Mouse (Mus musculus) testis, adult 2 months (tissue): ENCODE measurements around the gene Zfp119b. TPM values are rescaled to one million over a fixed set of nuclear protein-coding genes. Genes with fewer than 3 reads are reported as not detected.

Experiments used
- H3K27ac ChIP-seq: fragments of 200-500 bp; 2 replicates; pipeline ENCODE4 v1.5.1; 2012; ENCODE audit warnings: low read depth, low read length; ENCODE audit not compliant: control insufficient read depth, insufficient read depth
- H3K27me3 ChIP-seq: fragments of 200-500 bp; 2 replicates; pipeline ENCODE4 v1.6.1; 2012; ENCODE audit warnings: mild to moderate bottlenecking, low read length, moderate library complexity; ENCODE audit not compliant: control insufficient read depth, insufficient read depth
- H3K36me3 ChIP-seq: fragments of 200-500 bp; 2 replicates; pipeline ENCODE4 v1.6.1; 2012; ENCODE audit warnings: mild to moderate bottlenecking, low read length; ENCODE audit not compliant: control insufficient read depth, insufficient read depth
- H3K4me1 ChIP-seq: fragments of 200-500 bp; 2 replicates; pipeline ENCODE4 v1.6.1; 2012; ENCODE audit warnings: low read length; ENCODE audit not compliant: control insufficient read depth, insufficient read depth
- H3K4me3 ChIP-seq: fragments of 200-500 bp; 2 replicates; pipeline ENCODE4 v1.5.1; 2012; ENCODE audit warnings: low read depth, mild to moderate bottlenecking, low read length, moderate library complexity, mixed read lengths; ENCODE audit not compliant: control insufficient read depth
- CTCF ChIP-seq: fragments of 200-500 bp; IDR thresholded peaks from 2 replicates; pipeline ENCODE4 v1.5.1; 2012; ENCODE audit warnings: low read depth, mild to moderate bottlenecking, inconsistent platforms, low read length, moderate library complexity; ENCODE audit not compliant: control insufficient read depth, insufficient read depth, insufficient replicate concordance
- POLR2A ChIP-seq: fragments of 200-500 bp; IDR thresholded peaks from 2 replicates; pipeline ENCODE4 v1.6.1; 2012; ENCODE audit warnings: low read depth, mild to moderate bottlenecking, inconsistent platforms, low read length, moderate library complexity; ENCODE audit not compliant: control insufficient read depth
- polyA plus RNA-seq: library from polyadenylated mRNA; depleted of rRNA; stranded (reverse); fragments of >200 nt; gene quantifications from 2 replicates; pipeline ENCODE4 v1.2.3, GENCODE M21; 2012

Gene Zfp119b
- polyA plus RNA-seq, 1 experiment = 0.48 TPM

DNA sequence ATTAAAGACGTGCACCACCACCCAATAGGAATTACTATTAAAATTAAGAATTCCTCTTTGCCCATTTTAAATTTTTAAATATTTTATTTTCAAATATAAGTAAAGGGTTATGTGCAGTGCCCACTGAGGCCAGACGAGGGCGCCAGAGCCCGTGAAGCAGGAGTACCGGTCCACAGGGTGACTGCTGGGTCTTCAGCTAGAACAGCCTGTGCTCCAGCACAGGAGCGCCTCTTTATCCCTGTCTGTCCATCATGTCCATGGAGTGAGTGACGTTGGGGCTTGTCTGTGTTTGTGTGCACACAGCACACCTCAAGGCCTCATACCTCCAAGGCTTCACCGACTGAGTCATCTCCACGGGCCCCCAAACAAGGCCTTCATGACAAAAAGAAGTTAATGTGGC lies 7.9 kb upstream of the Zfp119b start:
- Histone ChIP-seq H3K4me3 (no peak overlapping the region), H3K4me1 (peaks cover 18% of the 10 kb centered on the region), H3K36me3 (no peaks in the 10 kb centered on the region), H3K27me3 (no peaks in the 10 kb centered on the region), H3K27ac (no peak overlapping the region)
- peak; percentile 78 for TF ChIP-seq CTCF
- no peak for TF ChIP-seq POLR2A

GRCm38 (mm10) chr17:55956591-55956990 lies 7.3 kb upstream of the Zfp119b start:
- H3K36me3 ChIP-seq = no peaks in the 10 kb centered on the region
- no peaks in the 10 kb centered on the region for H3K27me3 ChIP-seq
- H3K27ac ChIP-seq = no peak overlapping the region
- peak overlapping the region; percentile 80 for H3K4me3 ChIP-seq
- TF ChIP-seq CTCF (no peak), POLR2A (no peak)
- peaks cover 18% of the 10 kb centered on the region for H3K4me1 ChIP-seq

- peak overlapping the region; percentile 80 for H3K4me3 ChIP-seq
- no peaks in the 10 kb centered on the region for H3K36me3 ChIP-seq
- TF ChIP-seq POLR2A (peak; percentile 37; the same call in 1 of the 2 replicates), CTCF (no peak)
- no peaks in the 10 kb centered on the region for H3K27me3 ChIP-seq
- H3K27ac ChIP-seq = no peak overlapping the region
- H3K4me1 ChIP-seq = peaks cover 18% of the 10 kb centered on the region
Measured at GRCm38 (mm10) chr17:55956129-55956528, 6.8 kb upstream of the Zfp119b start.

DNA sequence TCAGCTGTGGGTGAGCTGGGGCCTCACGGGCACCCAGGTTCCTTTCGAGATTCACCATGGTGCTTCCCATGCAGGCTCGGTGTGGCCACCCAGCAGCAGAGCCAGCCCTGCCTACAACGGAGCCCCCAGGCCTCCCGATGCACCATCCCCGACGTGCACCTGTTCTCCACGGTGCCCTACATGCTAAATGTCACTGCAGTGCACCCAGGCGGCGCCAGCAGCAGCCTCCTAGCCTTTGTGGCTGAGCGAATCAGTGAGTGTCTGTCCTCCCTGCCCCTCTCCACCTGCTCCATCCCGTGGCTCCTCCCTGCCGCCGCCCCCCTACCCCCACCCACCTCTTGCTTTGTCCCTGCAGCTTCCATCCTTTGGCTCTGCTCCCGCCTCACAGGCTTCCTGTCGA lies 4.9 kb upstream of the Zfp119b start:
- no peaks in the 10 kb centered on the region for H3K27me3 ChIP-seq
- H3K36me3 ChIP-seq = no peaks in the 10 kb centered on the region
- peaks cover 15% of the 10 kb centered on the region for H3K4me1 ChIP-seq
- no peak overlapping the region for H3K27ac ChIP-seq
- no peak overlapping the region for H3K4me3 ChIP-seq
- TF ChIP-seq POLR2A (no peak), CTCF (no peak)

DNA sequence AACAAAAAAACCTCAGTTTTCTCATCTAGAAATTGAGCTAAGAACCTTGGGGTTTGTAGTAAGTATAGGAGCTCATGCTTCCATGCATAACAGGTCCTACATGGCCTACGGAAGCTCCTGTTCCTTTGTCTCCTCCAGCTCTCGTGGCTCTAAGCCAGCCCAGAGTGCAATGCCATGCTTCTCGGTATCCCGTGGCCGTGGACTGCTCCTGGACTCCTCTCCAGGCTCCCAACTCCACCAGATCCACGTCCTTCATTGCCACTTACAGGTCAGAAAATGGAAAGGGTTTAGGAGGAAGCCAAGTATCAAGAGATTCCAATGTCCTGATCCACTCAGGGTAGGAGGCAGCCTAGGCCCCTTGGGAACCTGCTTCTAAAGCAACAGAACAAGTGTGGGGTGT lies 4.5 kb upstream of the Zfp119b start:
- Histone ChIP-seq H3K27me3 (no peaks in the 10 kb centered on the region), H3K4me3 (no peak overlapping the region), H3K36me3 (no peaks in the 10 kb centered on the region), H3K4me1 (peaks cover 15% of the 10 kb centered on the region), H3K27ac (no peak overlapping the region)
- TF ChIP-seq CTCF (no peak), POLR2A (no peak)

DNA sequence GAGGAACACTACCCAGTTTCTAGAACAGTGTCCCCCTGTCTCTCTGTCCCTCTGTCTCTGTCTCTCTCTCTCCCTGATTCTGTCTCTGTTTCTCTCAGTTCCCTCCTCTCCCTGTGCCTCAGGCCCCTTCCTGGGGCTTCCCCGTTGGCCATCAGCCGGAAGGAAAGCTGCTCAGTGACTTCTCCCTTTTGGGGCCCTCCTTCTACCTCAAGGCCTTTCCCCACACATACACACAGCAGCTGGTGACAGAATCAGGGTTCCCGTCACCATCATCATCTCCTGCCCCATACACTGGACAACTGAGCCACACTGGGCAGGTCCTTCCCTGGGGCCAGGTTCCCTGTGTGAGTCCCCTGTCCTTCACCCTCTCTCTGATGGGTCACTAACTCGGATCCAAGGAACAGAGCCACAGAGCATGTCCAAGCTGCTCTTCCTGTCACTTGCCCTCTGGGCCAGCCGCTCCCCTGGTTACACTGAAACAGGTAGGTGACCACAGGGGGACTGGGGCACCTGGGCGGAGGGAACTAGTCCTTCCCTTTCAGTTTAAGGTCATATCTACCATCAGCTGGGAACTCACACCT lies 3.2 kb upstream of the Zfp119b start, which contains the start of gene Ebi3:
Gene Ebi3, plus strand, starts transcription at position 194 of the 581 bp plus-strand sequence.
- no peak within 1 kb of the TSS for H3K27ac ChIP-seq
- peaks cover 10% of the 10 kb centered on the region for H3K4me1 ChIP-seq
- TF ChIP-seq POLR2A = no peak
- no peak for TF ChIP-seq CTCF

DNA sequence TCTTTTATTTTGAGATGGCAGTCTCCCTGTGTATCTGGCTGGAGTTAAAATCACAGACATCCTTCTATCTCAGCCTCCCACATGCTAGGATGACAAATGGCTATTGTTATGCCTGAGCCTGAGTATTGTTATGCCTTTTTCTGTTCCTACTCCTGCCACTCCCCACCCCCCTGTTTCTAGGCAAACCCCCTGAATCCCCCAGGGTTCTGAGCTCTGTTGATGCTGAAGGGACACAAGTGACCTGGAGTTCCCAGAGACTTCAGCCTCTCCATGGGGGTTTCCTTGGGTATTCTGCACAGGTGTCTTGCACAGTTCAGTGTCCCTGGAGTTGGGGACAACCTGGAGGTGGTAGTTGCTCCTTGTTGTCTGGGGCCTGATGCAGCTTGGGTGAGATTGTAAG lies 2.7 kb upstream of the Zfp119b start:
- Histone ChIP-seq H3K27me3 (no peaks in the 10 kb centered on the region), H3K4me1 (peaks cover 10% of the 10 kb centered on the region), H3K36me3 (no peaks in the 10 kb centered on the region), H3K4me3 (peak overlapping the region; percentile 8), H3K27ac (no peak overlapping the region)
- no peak for TF ChIP-seq POLR2A
- TF ChIP-seq CTCF = no peak

More for the DNA sequence above, 3.2 kb upstream of the Zfp119b start, which contains the start of gene Ebi3:
- Histone ChIP-seq H3K4me3 (peak within 1 kb of the TSS; percentile 8), H3K27me3 (no peaks in the 10 kb centered on the region), H3K36me3 (no peaks in the 10 kb centered on the region)

GRCm38 (mm10) chr17:55950601-55951000 lies 1.3 kb upstream of the Zfp119b start:
- H3K27ac ChIP-seq = no peak overlapping the region
- no peaks in the 10 kb centered on the region for H3K27me3 ChIP-seq
- H3K4me1 ChIP-seq = peaks cover 2% of the 10 kb centered on the region; the same call in 1 of the 2 replicates
- H3K36me3 ChIP-seq = no peaks in the 10 kb centered on the region
- no peak overlapping the region for H3K4me3 ChIP-seq
- TF ChIP-seq CTCF = no peak
